Mouse (Mus musculus) activated CD4-positive, CD25-positive, alpha-beta regulatory T cell, adult 4 months (primary cell): ENCODE results near the gene Prss33. TPM values are rescaled to one million over a fixed set of nuclear protein-coding genes. Genes with fewer than 3 reads are reported as not detected.
"Not testable (repeated sequence)": the region's sequence is repeated elsewhere in the genome, so short reads cannot be mapped to it uniquely, and the experiment has no call there.

Source experiments
- ATAC-seq: one replicate; pipeline ENCODE4 v1.8.0; 2017
- polyA plus RNA-seq, 2 experiments: library from polyadenylated mRNA; unstranded; fragments of 100-300 nt; shearing (Covaris generic); gene quantifications; one replicate each; pipeline ENCODE4 v1.2.1; 2017

Gene Prss33
- 1 to 10 TPM; 1.1 to 2.4 TPM for polyA plus RNA-seq

GRCm38 (mm10) chr17:23836006-23836575, at the start of gene Prss33:
Gene Prss33, minus strand, starts transcription at chr17:23836056.
- no peak for ATAC-seq

GRCm38 (mm10) chr17:23880576-23880975, 44.7 kb upstream of the Prss33 start, which contains the start of the genes Dcpp1 and Dcpp2:
Gene Dcpp1, plus strand, starts transcription at chr17:23880876.
Gene Dcpp2, plus strand, starts transcription at chr17:23880880.
- not testable (repeated sequence) for ATAC-seq

- ATAC-seq = no peak
Measured at GRCm38 (mm10) chr17:23877166-23877565, 41.3 kb upstream of the Prss33 start.

- no peak for ATAC-seq
Measured at GRCm38 (mm10) chr17:23876741-23877140, 40.9 kb upstream of the Prss33 start.

- no peak for ATAC-seq
Measured at GRCm38 (mm10) chr17:23873884-23874856, 38.3 kb upstream of the Prss33 start.

- ATAC-seq = no peak
Measured at GRCm38 (mm10) chr17:23868513-23868912, 32.7 kb upstream of the Prss33 start.

GRCm38 (mm10) chr17:23867756-23868155, 31.9 kb upstream of the Prss33 start, which contains the start of gene Prss21:
Gene Prss21, plus strand, starts transcription at chr17:23868056.
- no peak for ATAC-seq

- no peak for ATAC-seq
Measured at GRCm38 (mm10) chr17:23862926-23863325, 27.1 kb upstream of the Prss33 start.

GRCm38 (mm10) chr17:23857913-23858312, 22.1 kb upstream of the Prss33 start:
- no peak for ATAC-seq

- ATAC-seq = no peak
Measured at GRCm38 (mm10) chr17:23857193-23857592, 21.3 kb upstream of the Prss33 start.

GRCm38 (mm10) chr17:23854229-23854765, 18.4 kb upstream of the Prss33 start:
- no peak for ATAC-seq

GRCm38 (mm10) chr17:23853292-23853691, 17.4 kb upstream of the Prss33 start:
- ATAC-seq = no peak

- peak; percentile 40 for ATAC-seq
Measured at GRCm38 (mm10) chr17:23850853-23851749, 15.2 kb upstream of the Prss33 start.

- ATAC-seq = no peak
Measured at GRCm38 (mm10) chr17:23850028-23850427, 14.2 kb upstream of the Prss33 start.

- peak; percentile 93 for ATAC-seq
Measured at GRCm38 (mm10) chr17:23843812-23844273, 8.0 kb upstream of the Prss33 start, which contains the start of the genes Prss32 and Prss41. Gene Prss32, plus strand, starts transcription at chr17:23843855. Gene Prss41, minus strand, starts transcription at chr17:23844172.

- ATAC-seq = peak; percentile 7
Measured at GRCm38 (mm10) chr17:23843141-23843811, 7.4 kb upstream of the Prss33 start.

- no peak for ATAC-seq
Measured at GRCm38 (mm10) chr17:23841145-23841544, 5.3 kb upstream of the Prss33 start.

- ATAC-seq = no peak
Measured at GRCm38 (mm10) chr17:23831201-23831600, 4.7 kb downstream of the Prss33 start.

GRCm38 (mm10) chr17:23829064-23829619, 6.7 kb downstream of the Prss33 start, which contains the start of gene Elob:
Gene Elob, minus strand, starts transcription at chr17:23829136.
- peak; percentile 77 for ATAC-seq

GRCm38 (mm10) chr17:23828271-23829001, 7.4 kb downstream of the Prss33 start:
- ATAC-seq = peak; percentile 25
